Mouse (Mus musculus): ENCODE measurements around the gene Cmtr1.
"Not testable (repeated sequence)": the region's sequence is repeated elsewhere in the genome, so short reads cannot be mapped to it uniquely, and the experiment has no call there.

DNA sequence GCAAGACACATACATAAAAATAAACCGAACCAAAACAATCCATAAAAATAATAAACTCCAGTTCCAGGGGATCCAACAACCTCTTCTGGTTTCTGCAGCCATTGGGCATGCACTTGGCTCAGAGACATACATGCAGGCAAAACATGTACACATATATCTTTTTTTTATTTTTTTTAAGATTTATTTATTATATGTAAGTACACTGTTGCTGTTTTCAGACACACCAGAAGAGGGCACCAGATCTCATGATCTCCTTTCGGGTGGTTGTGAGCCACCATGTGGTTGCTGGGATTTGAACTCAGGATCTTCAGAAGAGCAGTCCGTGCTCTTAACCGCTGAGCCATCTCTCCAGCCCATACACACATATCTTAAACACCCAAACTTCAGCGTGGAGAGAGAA lies 46.9 kb upstream of the Cmtr1 start:
- not testable (repeated sequence) for TF ChIP-seq POLR2A (IDR thresholded peaks at IDR 0.05; ENCODE audit: low read depth, low read length); CTCF (conservative IDR thresholded peaks at IDR 0.05; ENCODE audit: insufficient read depth, insufficient read length, low read depth, low read length)

Measured in kidney, adult 2 months (tissue).